Mouse (Mus musculus): ENCODE data around the gene Trim44. TPM values are rescaled to one million over a fixed set of nuclear protein-coding genes. Genes with fewer than 3 reads are reported as not detected.

Gene Trim44
- total and polyA plus RNA-seq, 2 experiments from 2014 or later: 50.6 to 114 TPM

- ATAC-seq (ENCODE audit: low FRiP score): no peak
- H3K4me2 ChIP-seq (ENCODE audit: low read depth, low read length, poor library complexity, severe bottlenecking): no peak overlapping the region
- 0 out of 2 replicates have a peak, but pooled peaks cover 3% of the 10 kb centered on the region for H3K4me1 ChIP-seq (ENCODE audit: insufficient read depth, low read length)
- H3K9ac ChIP-seq (replicated peaks; ENCODE audit: low read length, poor library complexity, severe bottlenecking): no peak overlapping the region
- H3K27ac ChIP-seq (ENCODE audit: low read depth, low read length): no peak overlapping the region
- TF ChIP-seq CTCF (IDR thresholded peaks at IDR 0.05): no peak
- H3K36me3 ChIP-seq (ENCODE audit: insufficient read depth, low read length): no peaks in the 10 kb centered on the region
- no peak overlapping the region for H3K4me3 ChIP-seq (ENCODE audit: low read depth, low read length)
- DNase-seq (ENCODE audit: low spot score): no peak
- 86% methylated on average over 7 of the region's 7 CpGs for WGBS
- H3K9me3 ChIP-seq (ENCODE audit: low read length): no peaks in the 10 kb centered on the region
- H3K27me3 ChIP-seq (ENCODE audit: insufficient read depth, low read length): no peaks in the 10 kb centered on the region
Observed at GRCm38 (mm10) chr2:102282081-102282480, 125.5 kb downstream of the Trim44 start.

- 0 out of 2 replicates have a peak, but pooled peaks cover 3% of the 10 kb centered on the region for H3K4me1 ChIP-seq (ENCODE audit: insufficient read depth, low read length)
- WGBS: 59% methylated on average over 7 of the region's 7 CpGs
- ATAC-seq (ENCODE audit: low FRiP score): no peak
- H3K9ac ChIP-seq (replicated peaks; ENCODE audit: low read length, poor library complexity, severe bottlenecking): no peak overlapping the region
- DNase-seq (ENCODE audit: low spot score): no peak
- H3K27ac ChIP-seq (ENCODE audit: low read depth, low read length): no peak overlapping the region
- no peaks in the 10 kb centered on the region for H3K9me3 ChIP-seq (ENCODE audit: low read length)
- H3K4me3 ChIP-seq (ENCODE audit: low read depth, low read length): no peak overlapping the region
- no peak for TF ChIP-seq CTCF (IDR thresholded peaks at IDR 0.05)
- H3K4me2 ChIP-seq (ENCODE audit: low read depth, low read length, poor library complexity, severe bottlenecking): no peak overlapping the region
- no peaks in the 10 kb centered on the region for H3K36me3 ChIP-seq (ENCODE audit: insufficient read depth, low read length)
- no peaks in the 10 kb centered on the region for H3K27me3 ChIP-seq (ENCODE audit: insufficient read depth, low read length)
Observed at GRCm38 (mm10) chr2:102279779-102280178, 127.8 kb downstream of the Trim44 start.

- ATAC-seq (ENCODE audit: low FRiP score) (no peak), DNase-seq (ENCODE audit: low spot score) (no peak)
- TF ChIP-seq CTCF (IDR thresholded peaks at IDR 0.05): no peak
- whole genome bisulfite sequencing: 32% methylated on average over 1 of the region's 1 CpGs
- Histone ChIP-seq H3K27me3 (ENCODE audit: insufficient read depth, low read length) (no peaks in the 10 kb centered on the region), H3K4me3 (ENCODE audit: low read depth, low read length) (no peak overlapping the region), H3K36me3 (ENCODE audit: insufficient read depth, low read length) (no peaks in the 10 kb centered on the region), H3K4me2 (ENCODE audit: low read depth, low read length, poor library complexity, severe bottlenecking) (no peak overlapping the region), H3K27ac (ENCODE audit: low read depth, low read length) (no peak overlapping the region), H3K4me1 (ENCODE audit: insufficient read depth, low read length) (0 out of 2 replicates have a peak, but pooled peaks cover 3% of the 10 kb centered on the region), H3K9me3 (ENCODE audit: low read length) (no peaks in the 10 kb centered on the region), H3K9ac (replicated peaks; ENCODE audit: low read length, poor library complexity, severe bottlenecking) (no peak overlapping the region)
Observed at GRCm38 (mm10) chr2:102277946-102278345, 129.7 kb downstream of the Trim44 start.

GRCm38 (mm10) chr2:102273280-102273679, 134.3 kb downstream of the Trim44 start:
- no peaks in the 10 kb centered on the region for H3K9me3 ChIP-seq (ENCODE audit: low read length)
- H3K27ac ChIP-seq (ENCODE audit: low read depth, low read length): no peak overlapping the region
- 0 out of 2 replicates have a peak, but pooled peaks cover 3% of the 10 kb centered on the region for H3K4me1 ChIP-seq (ENCODE audit: insufficient read depth, low read length)
- WGBS: 87% methylated on average over 7 of the region's 7 CpGs
- no peak overlapping the region for H3K4me2 ChIP-seq (ENCODE audit: low read depth, low read length, poor library complexity, severe bottlenecking)
- ATAC-seq (ENCODE audit: low FRiP score): no peak
- no peak overlapping the region for H3K4me3 ChIP-seq (ENCODE audit: low read depth, low read length)
- DNase-seq (ENCODE audit: low spot score): no peak
- TF ChIP-seq CTCF (IDR thresholded peaks at IDR 0.05): no peak
- no peak overlapping the region for H3K9ac ChIP-seq (replicated peaks; ENCODE audit: low read length, poor library complexity, severe bottlenecking)
- no peaks in the 10 kb centered on the region for H3K27me3 ChIP-seq (ENCODE audit: insufficient read depth, low read length)
- H3K36me3 ChIP-seq (ENCODE audit: insufficient read depth, low read length): no peaks in the 10 kb centered on the region

GRCm38 (mm10) chr2:102267582-102268339, 139.9 kb downstream of the Trim44 start:
- no peak for TF ChIP-seq CTCF (IDR thresholded peaks at IDR 0.05)
- H3K27me3 ChIP-seq (ENCODE audit: insufficient read depth, low read length): no peaks in the 10 kb centered on the region
- ATAC-seq (ENCODE audit: low FRiP score) (no peak), DNase-seq (ENCODE audit: low spot score) (no peak)
- H3K9ac ChIP-seq (replicated peaks; ENCODE audit: low read length, poor library complexity, severe bottlenecking): no peak overlapping the region
- H3K4me1 ChIP-seq (ENCODE audit: insufficient read depth, low read length): no peaks in the 10 kb centered on the region
- H3K4me3 ChIP-seq (ENCODE audit: low read depth, low read length): no peak overlapping the region
- no peaks in the 10 kb centered on the region for H3K36me3 ChIP-seq (ENCODE audit: insufficient read depth, low read length)
- WGBS: 69% methylated on average over 13 of the region's 13 CpGs
- H3K9me3 ChIP-seq (ENCODE audit: low read length): no peaks in the 10 kb centered on the region
- H3K27ac ChIP-seq (ENCODE audit: low read depth, low read length): no peak overlapping the region
- H3K4me2 ChIP-seq (ENCODE audit: low read depth, low read length, poor library complexity, severe bottlenecking): no peak overlapping the region

- H3K4me2 ChIP-seq (ENCODE audit: low read depth, low read length, poor library complexity, severe bottlenecking): no peak overlapping the region
- no peaks in the 10 kb centered on the region for H3K4me1 ChIP-seq (ENCODE audit: insufficient read depth, low read length)
- no peak overlapping the region for H3K9ac ChIP-seq (replicated peaks; ENCODE audit: low read length, poor library complexity, severe bottlenecking)
- H3K27me3 ChIP-seq (ENCODE audit: insufficient read depth, low read length): no peaks in the 10 kb centered on the region
- no peaks in the 10 kb centered on the region for H3K36me3 ChIP-seq (ENCODE audit: insufficient read depth, low read length)
- H3K4me3 ChIP-seq (ENCODE audit: low read depth, low read length): no peak overlapping the region
- no peaks in the 10 kb centered on the region for H3K9me3 ChIP-seq (ENCODE audit: low read length)
- 92% methylated on average over 3 of the region's 3 CpGs for WGBS
- no peak overlapping the region for H3K27ac ChIP-seq (ENCODE audit: low read depth, low read length)
- DNase-seq (ENCODE audit: low spot score): no peak
- no peak for ATAC-seq (ENCODE audit: low FRiP score)
- no peak for TF ChIP-seq CTCF (IDR thresholded peaks at IDR 0.05)
Observed at GRCm38 (mm10) chr2:102266911-102267310, 140.7 kb downstream of the Trim44 start.

All from midbrain, postnatal 0 days (tissue).